ENCODE assay signal across 9 mouse cellular contexts in the genomic region with DNA sequence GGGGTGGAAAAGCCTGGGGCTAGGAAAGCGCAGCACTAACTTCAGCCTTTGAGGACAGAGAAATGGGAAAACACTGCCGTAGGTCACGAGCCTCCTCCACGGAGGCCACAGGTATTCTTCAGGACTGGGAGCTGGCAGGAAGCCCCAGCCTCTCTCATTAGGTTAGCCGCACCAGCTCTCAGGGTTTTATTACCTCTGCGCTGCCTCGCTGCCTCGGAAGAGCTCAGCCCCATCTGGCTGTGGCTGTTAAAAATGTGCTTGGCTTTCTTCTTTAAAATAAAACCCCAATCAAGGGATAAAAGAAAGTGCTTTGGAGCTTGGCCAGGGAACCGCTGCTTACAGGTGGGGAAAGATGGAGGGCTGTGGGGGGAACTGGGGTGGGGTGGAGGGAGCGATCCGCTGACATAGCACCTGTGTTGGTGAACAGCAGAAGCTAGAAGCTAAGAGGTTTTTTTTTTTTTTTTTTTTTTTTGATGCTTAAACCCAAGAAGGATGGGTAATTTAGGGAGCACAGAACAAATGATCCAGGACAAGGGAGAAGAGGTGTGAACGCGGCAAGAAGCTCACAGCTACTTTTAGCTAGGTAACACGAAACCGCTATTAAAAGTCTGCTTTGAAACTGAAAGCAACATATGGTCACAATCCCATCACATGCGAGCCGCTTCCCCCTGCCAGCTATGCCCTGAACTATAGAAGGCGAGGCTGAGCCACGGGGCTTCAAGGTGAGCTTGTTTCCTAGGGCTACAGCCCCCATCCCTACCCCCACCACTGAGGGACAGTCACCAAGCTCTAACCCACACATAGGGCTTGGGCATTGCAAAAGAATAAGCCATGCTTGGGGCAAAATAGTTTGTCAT. TPM values are rescaled to one million over a fixed set of nuclear protein-coding genes. Genes with fewer than 3 reads are reported as not detected.
DNase-seq lines count a peak whose midpoint lies in the region; ATAC-seq and TF ChIP-seq lines count a peak whose summit lies in the region.
"Had no signal": no experiment of that assay in that cellular context is flagged by ENCODE, and none has a peak within 500 bp of the region (broad histone marks: within the 10 kb centered on the region; RNA-seq: fewer than 3 reads in every experiment).

No protein-coding gene starts in this region.

- no peak for TF ChIP-seq POLR2A in bone marrow, adult 2 months (IDR thresholded peaks at IDR 0.05; ENCODE audit: borderline replicate concordance, control insufficient read depth, low read depth, low read length)

- no peak overlapping the region for H3K27ac ChIP-seq in heart, embryonic 16.5 days (ENCODE audit: low read length)
- H3K27ac ChIP-seq in bone marrow, adult 2 months (ENCODE audit: control insufficient read depth, insufficient read depth, low read depth, low read length, poor library complexity): no peak overlapping the region
- H3K27ac ChIP-seq in intestine, embryonic 15.5 days: no peak overlapping the region
- H3K27ac ChIP-seq: midbrain, embryonic 12.5 days had no signal

- TF ChIP-seq CTCF in bone marrow, adult 2 months (IDR thresholded peaks at IDR 0.05; ENCODE audit: control insufficient read depth, insufficient read depth, low read length): no peak

- no peaks in the 10 kb centered on the region for H3K36me3 ChIP-seq in heart, embryonic 16.5 days (ENCODE audit: control insufficient read depth, insufficient read depth)
- H3K36me3 ChIP-seq in intestine, embryonic 15.5 days: no peaks in the 10 kb centered on the region
- H3K36me3 ChIP-seq: midbrain, embryonic 12.5 days had no signal

- H3K9me3 ChIP-seq in heart, embryonic 16.5 days (replicated peaks; ENCODE audit: control insufficient read depth, low read length): no peaks in the 10 kb centered on the region
- no peaks in the 10 kb centered on the region for H3K9me3 ChIP-seq in intestine, embryonic 15.5 days
- H3K9me3 ChIP-seq: midbrain, embryonic 12.5 days had no signal

- no peak for DNase-seq in heart, postnatal 14 days
- no peak for DNase-seq in gastrocnemius, postnatal 25 days
- DNase-seq in urinary bladder, adult 2 months (ENCODE audit: low spot score): no peak
- DNase-seq in thymus, adult 18-20 months: no peak

- H3K9ac ChIP-seq in heart, embryonic 16.5 days (ENCODE audit: low read length): peak overlapping the region; percentile 22; the same call in 1 of the 2 replicates
- no peak overlapping the region for H3K9ac ChIP-seq in intestine, embryonic 15.5 days
- H3K9ac ChIP-seq: midbrain, embryonic 12.5 days had no signal

- no peaks in the 10 kb centered on the region; the same call in 1 of the 2 replicates for H3K27me3 ChIP-seq in heart, embryonic 16.5 days (ENCODE audit: control insufficient read depth, insufficient read depth, low read length)
- H3K27me3 ChIP-seq in intestine, embryonic 15.5 days (replicated peaks): no peaks in the 10 kb centered on the region; the same call in 1 of the 2 replicates

- H3K4me1 ChIP-seq in heart, embryonic 16.5 days (ENCODE audit: control insufficient read depth, insufficient read depth, low read length): peaks cover 5% of the 10 kb centered on the region
- H3K4me1 ChIP-seq in bone marrow, adult 2 months (ENCODE audit: control insufficient read depth, insufficient read depth, low read length): 0 out of 2 replicates have a peak, but pooled peaks cover 1% of the 10 kb centered on the region
- peaks cover 9% of the 10 kb centered on the region; the same call in 1 of the 2 replicates for H3K4me1 ChIP-seq in intestine, embryonic 15.5 days (replicated peaks)
- H3K4me1 ChIP-seq: midbrain, embryonic 12.5 days had no signal

- intact Hi-C loops in heart, postnatal 14 days (cut with DNase I): loop anchor here (5.0 to 10.0 kb wide), 3 partner anchors 90 to 555 kb away; no protein-coding TSS in a partner anchor

- peak overlapping the region; percentile 32 for H3K4me3 ChIP-seq in heart, embryonic 16.5 days (ENCODE audit: low read length)
- peak overlapping the region; percentile 2 for H3K4me3 ChIP-seq in bone marrow, adult 2 months (replicated peaks; ENCODE audit: control insufficient read depth, low read depth, low read length)
- no peak overlapping the region for H3K4me3 ChIP-seq in intestine, embryonic 15.5 days (replicated peaks)
- H3K4me3 ChIP-seq: midbrain, embryonic 12.5 days had no signal

- no peak for ATAC-seq in heart, embryonic 16.5 days (replicated peaks; ENCODE audit: extremely low read depth, insufficient read depth, low FRiP score)
- ATAC-seq in intestine, embryonic 15.5 days: peak; percentile 52; the same call in 1 of the 2 replicates
- peak; percentile 43; the same call in 1 of the 2 replicates for ATAC-seq in megakaryocyte, adult 5-6 weeks (ENCODE audit: poor library complexity, severe bottlenecking)

- WGBS in heart, embryonic 16.5 days: 33% methylated on average over 19 of the region's 19 CpGs
- WGBS in bone marrow, adult 2 months: 8% methylated on average over 19 of the region's 19 CpGs
- WGBS in intestine, embryonic 15.5 days: 22% methylated on average over 19 of the region's 19 CpGs

- peak overlapping the region; percentile 57 for H3K4me2 ChIP-seq in heart, embryonic 16.5 days (ENCODE audit: low read depth, low read length)
- H3K4me2 ChIP-seq in intestine, embryonic 15.5 days (replicated peaks): peak overlapping the region; percentile 46
- H3K4me2 ChIP-seq: midbrain, embryonic 12.5 days had no signal

RNA-seq across cellular contexts. Expression of a gene that starts 34.9 kb away (rescaled TPM):
- 0.39 and 0.46 TPM in 2 replicates for polyA plus RNA-seq in heart, embryonic 16.5 days (2015; fragmentation: Nextera tagmentation; extraction: Ambion mirVana)
- 1 to 10 TPM; 1.0 to 1.6 TPM for total RNA-seq in heart, postnatal 14 days (2021)
- 0.45 and 0.70 TPM in 2 replicates for polyA plus RNA-seq in bone marrow, adult 2 months (2011; ENCODE audit: insufficient read depth, insufficient read length, low replicate concordance, missing spikeins)
- 0.11 and 0.16 TPM in 2 replicates for polyA plus RNA-seq in intestine, embryonic 15.5 days (2015; fragmentation: Nextera tagmentation; extraction: Ambion mirVana)
- not detected in 2 replicates for total RNA-seq in megakaryocyte, adult 5-6 weeks (2015)
- total RNA-seq in megakaryocyte, adult 5-6 weeks (2017): not detected in 2 replicates
- total RNA-seq in gastrocnemius, postnatal 25 days (2021): 1 to 10 TPM in 1 of 2 experiments, under 1 TPM in 1; 0.87 to 1.7 TPM
- polyA plus RNA-seq in urinary bladder, adult 2 months (2012; rRNA removed): 4.3 and 5.1 TPM in 2 replicates

RNA-seq across cellular contexts. Expression of a gene that starts 47.7 kb away (rescaled TPM):
- 130 and 140 TPM in 2 replicates for polyA plus RNA-seq in heart, embryonic 16.5 days (2015; fragmentation: Nextera tagmentation; extraction: Ambion mirVana)
- total RNA-seq in heart, postnatal 14 days (2021): 10 to 100 TPM; 36.7 to 39.6 TPM
- 12.6 and 30.3 TPM in 2 replicates for polyA plus RNA-seq in bone marrow, adult 2 months (2011; ENCODE audit: insufficient read depth, insufficient read length, low replicate concordance, missing spikeins)
- 172 and 179 TPM in 2 replicates for polyA plus RNA-seq in intestine, embryonic 15.5 days (2015; fragmentation: Nextera tagmentation; extraction: Ambion mirVana)
- 33.8 and 33.9 TPM in 2 replicates for total RNA-seq in megakaryocyte, adult 5-6 weeks (2015)
- 67.8 and 72.4 TPM in 2 replicates for total RNA-seq in megakaryocyte, adult 5-6 weeks (2017)
- 10 to 100 TPM in 1 of 2 experiments, 1 to 10 TPM in 1; 7.7 to 10.4 TPM for total RNA-seq in gastrocnemius, postnatal 25 days (2021)
- 53.3 and 59.1 TPM in 2 replicates for polyA plus RNA-seq in urinary bladder, adult 2 months (2012; rRNA removed)
